Mouse (Mus musculus): ENCODE results near the gene Akr1b3. TPM values are rescaled to one million over a fixed set of nuclear protein-coding genes. Genes with fewer than 3 reads are reported as not detected.
A peak's percentile ranks its signal among the peaks of the same experiment; 100 is the strongest.
"Not testable (repeated sequence)": the region's sequence is repeated elsewhere in the genome, so short reads cannot be mapped to it uniquely, and the experiment has no call there.

The Akr1b3 gene
- polyA plus RNA-seq, 1 experiment from 2014 or later: 134 TPM

- H3K9me3 ChIP-seq (replicated peaks; ENCODE audit: control insufficient read depth, low read length); H3K9ac ChIP-seq (ENCODE audit: low read length); H3K27ac ChIP-seq (ENCODE audit: low read depth, low read length); H3K36me3 ChIP-seq (ENCODE audit: control insufficient read depth, insufficient read depth, low read length); H3K4me3 ChIP-seq (ENCODE audit: low read depth, low read length); H3K27me3 ChIP-seq (replicated peaks; ENCODE audit: control insufficient read depth, insufficient read depth, low read length); H3K4me1 ChIP-seq (ENCODE audit: control insufficient read depth, insufficient read depth, low read length); ATAC-seq; DNase-seq (ENCODE audit: low spot score); H3K4me2 ChIP-seq (ENCODE audit: low read length): not testable (repeated sequence)
- 41% methylated on average over 10 of the region's 10 CpGs for WGBS
Measured at GRCm38 (mm10) chr6:34351481-34351880, 34.2 kb upstream of the Akr1b3 start.

GRCm38 (mm10) chr6:34350037-34350699 is 32.9 kb upstream of the Akr1b3 start:
- DNase-seq (ENCODE audit: low spot score) (no peak), ATAC-seq (no peak)
- Histone ChIP-seq H3K27me3 (replicated peaks; ENCODE audit: control insufficient read depth, insufficient read depth, low read length) (no peaks in the 10 kb centered on the region), H3K4me3 (ENCODE audit: low read depth, low read length) (no peak overlapping the region), H3K4me2 (ENCODE audit: low read length) (no peak overlapping the region), H3K9me3 (replicated peaks; ENCODE audit: control insufficient read depth, low read length) (no peaks in the 10 kb centered on the region), H3K36me3 (ENCODE audit: control insufficient read depth, insufficient read depth, low read length) (no peaks in the 10 kb centered on the region), H3K4me1 (ENCODE audit: control insufficient read depth, insufficient read depth, low read length) (no peaks in the 10 kb centered on the region), H3K9ac (ENCODE audit: low read length) (no peak overlapping the region), H3K27ac (ENCODE audit: low read depth, low read length) (no peak overlapping the region)
- WGBS: 91% methylated on average over 12 of the region's 12 CpGs

GRCm38 (mm10) chr6:34346096-34346898 is 29.0 kb upstream of the Akr1b3 start:
- Histone ChIP-seq H3K4me2 (ENCODE audit: low read length) (no peak overlapping the region), H3K27ac (ENCODE audit: low read depth, low read length) (no peak overlapping the region), H3K9me3 (replicated peaks; ENCODE audit: control insufficient read depth, low read length) (no peaks in the 10 kb centered on the region), H3K4me3 (ENCODE audit: low read depth, low read length) (no peak overlapping the region), H3K9ac (ENCODE audit: low read length) (no peak overlapping the region), H3K4me1 (ENCODE audit: control insufficient read depth, insufficient read depth, low read length) (no peaks in the 10 kb centered on the region), H3K27me3 (replicated peaks; ENCODE audit: control insufficient read depth, insufficient read depth, low read length) (no peaks in the 10 kb centered on the region), H3K36me3 (ENCODE audit: control insufficient read depth, insufficient read depth, low read length) (no peaks in the 10 kb centered on the region)
- WGBS: 49% methylated on average over 14 of the region's 14 CpGs
- DNase-seq (ENCODE audit: low spot score): peak; percentile 87
- ATAC-seq: peak; percentile 86

- H3K9me3 ChIP-seq (replicated peaks; ENCODE audit: control insufficient read depth, low read length): no peaks in the 10 kb centered on the region
- WGBS: 8% methylated on average over 9 of the region's 9 CpGs
- ATAC-seq: no peak
- H3K27me3 ChIP-seq (replicated peaks; ENCODE audit: control insufficient read depth, insufficient read depth, low read length): no peaks in the 10 kb centered on the region
- H3K36me3 ChIP-seq (ENCODE audit: control insufficient read depth, insufficient read depth, low read length): no peaks in the 10 kb centered on the region
- H3K4me3 ChIP-seq (ENCODE audit: low read depth, low read length): no peak overlapping the region
- H3K4me1 ChIP-seq (ENCODE audit: control insufficient read depth, insufficient read depth, low read length): no peaks in the 10 kb centered on the region
- DNase-seq (ENCODE audit: low spot score): peak; percentile 4
- H3K9ac ChIP-seq (ENCODE audit: low read length): no peak overlapping the region
- no peak overlapping the region for H3K27ac ChIP-seq (ENCODE audit: low read depth, low read length)
- no peak overlapping the region for H3K4me2 ChIP-seq (ENCODE audit: low read length)
Measured at GRCm38 (mm10) chr6:34344935-34345334, 27.7 kb upstream of the Akr1b3 start.

- Histone ChIP-seq H3K27ac (ENCODE audit: low read depth, low read length) (no peak overlapping the region), H3K4me1 (ENCODE audit: control insufficient read depth, insufficient read depth, low read length) (no peaks in the 10 kb centered on the region), H3K27me3 (replicated peaks; ENCODE audit: control insufficient read depth, insufficient read depth, low read length) (no peaks in the 10 kb centered on the region), H3K9me3 (replicated peaks; ENCODE audit: control insufficient read depth, low read length) (no peaks in the 10 kb centered on the region), H3K4me2 (ENCODE audit: low read length) (no peak overlapping the region), H3K9ac (ENCODE audit: low read length) (no peak overlapping the region), H3K4me3 (ENCODE audit: low read depth, low read length) (no peak overlapping the region), H3K36me3 (ENCODE audit: control insufficient read depth, insufficient read depth, low read length) (no peaks in the 10 kb centered on the region)
- DNase-seq (ENCODE audit: low spot score) (no peak), ATAC-seq (no peak)
- 36% methylated on average over 10 of the region's 10 CpGs for WGBS
Measured at GRCm38 (mm10) chr6:34344135-34344850, 27.0 kb upstream of the Akr1b3 start.

- DNase-seq (ENCODE audit: low spot score) (no peak), ATAC-seq (no peak)
- 88% methylated on average over 6 of the region's 6 CpGs for WGBS
- Histone ChIP-seq H3K4me1 (ENCODE audit: control insufficient read depth, insufficient read depth, low read length) (no peaks in the 10 kb centered on the region), H3K27ac (ENCODE audit: low read depth, low read length) (no peak overlapping the region), H3K4me2 (ENCODE audit: low read length) (no peak overlapping the region), H3K27me3 (replicated peaks; ENCODE audit: control insufficient read depth, insufficient read depth, low read length) (no peaks in the 10 kb centered on the region), H3K9me3 (replicated peaks; ENCODE audit: control insufficient read depth, low read length) (no peaks in the 10 kb centered on the region), H3K9ac (ENCODE audit: low read length) (no peak overlapping the region), H3K36me3 (ENCODE audit: control insufficient read depth, insufficient read depth, low read length) (no peaks in the 10 kb centered on the region), H3K4me3 (ENCODE audit: low read depth, low read length) (no peak overlapping the region)
Measured at GRCm38 (mm10) chr6:34343426-34343825, 26.1 kb upstream of the Akr1b3 start.

- Histone ChIP-seq H3K4me3 (ENCODE audit: low read depth, low read length) (no peak overlapping the region), H3K27ac (ENCODE audit: low read depth, low read length) (no peak overlapping the region), H3K4me1 (ENCODE audit: control insufficient read depth, insufficient read depth, low read length) (no peaks in the 10 kb centered on the region), H3K9me3 (replicated peaks; ENCODE audit: control insufficient read depth, low read length) (no peaks in the 10 kb centered on the region), H3K4me2 (ENCODE audit: low read length) (no peak overlapping the region), H3K27me3 (replicated peaks; ENCODE audit: control insufficient read depth, insufficient read depth, low read length) (no peaks in the 10 kb centered on the region), H3K36me3 (ENCODE audit: control insufficient read depth, insufficient read depth, low read length) (no peaks in the 10 kb centered on the region), H3K9ac (ENCODE audit: low read length) (no peak overlapping the region)
- WGBS: 86% methylated on average over 2 of the region's 2 CpGs
- DNase-seq (ENCODE audit: low spot score) (no peak), ATAC-seq (no peak)
Measured at GRCm38 (mm10) chr6:34342476-34342875, 25.2 kb upstream of the Akr1b3 start.

- Histone ChIP-seq H3K4me1 (ENCODE audit: control insufficient read depth, insufficient read depth, low read length) (no peaks in the 10 kb centered on the region), H3K27me3 (replicated peaks; ENCODE audit: control insufficient read depth, insufficient read depth, low read length) (no peaks in the 10 kb centered on the region), H3K36me3 (ENCODE audit: control insufficient read depth, insufficient read depth, low read length) (no peaks in the 10 kb centered on the region), H3K9ac (ENCODE audit: low read length) (no peak overlapping the region), H3K9me3 (replicated peaks; ENCODE audit: control insufficient read depth, low read length) (no peaks in the 10 kb centered on the region), H3K27ac (ENCODE audit: low read depth, low read length) (no peak overlapping the region), H3K4me2 (ENCODE audit: low read length) (no peak overlapping the region), H3K4me3 (ENCODE audit: low read depth, low read length) (no peak overlapping the region)
- DNase-seq (ENCODE audit: low spot score) (no peak), ATAC-seq (no peak)
- 90% methylated on average over 4 of the region's 4 CpGs for WGBS
Measured at GRCm38 (mm10) chr6:34341991-34342390, 24.7 kb upstream of the Akr1b3 start.

Data from forebrain, embryonic 14.5 days (tissue).